Mouse (Mus musculus) neural tube, embryonic 13.5 days (tissue): Measurements from ENCODE around the gene Ptprd. TPM values are rescaled to one million over a fixed set of nuclear protein-coding genes. Genes with fewer than 3 reads are reported as not detected.

Experiments used
- ATAC-seq: fragments of 200-750 bp; cut with Nextera tagmentation; 2 replicates; pipeline ENCODE4 v1.8.0; 2017; ENCODE audit warnings: low read depth, mild to moderate bottlenecking, moderate TSS enrichment, moderate library complexity
- H3K27ac ChIP-seq: fragments of 300-500 bp; sonication (generic); replicated peaks from 2 replicates; pipeline ENCODE4 v1.5.1; 2015; ENCODE audit warnings: moderate library complexity, mild to moderate bottlenecking, inconsistent platforms
- H3K27me3 ChIP-seq: fragments of 300-500 bp; sonication (generic); 2 replicates; pipeline ENCODE4 v1.6.1; 2015; ENCODE audit warnings: mild to moderate bottlenecking, inconsistent platforms
- H3K36me3 ChIP-seq: fragments of 300-500 bp; sonication (generic); 2 replicates; pipeline ENCODE4 v1.6.1; 2015; ENCODE audit warnings: mild to moderate bottlenecking, inconsistent platforms
- H3K4me1 ChIP-seq: fragments of 300-500 bp; sonication (generic); replicated peaks from 2 replicates; pipeline ENCODE4 v1.6.1; 2015; ENCODE audit warnings: inconsistent platforms
- H3K4me2 ChIP-seq: fragments of 300-500 bp; sonication (generic); 2 replicates; pipeline ENCODE4 v1.6.1; 2015; ENCODE audit warnings: inconsistent platforms, mild to moderate bottlenecking, moderate library complexity
- H3K4me3 ChIP-seq: fragments of 300-500 bp; sonication (generic); 2 replicates; pipeline ENCODE4 v1.5.1; 2015; ENCODE audit warnings: mild to moderate bottlenecking, inconsistent platforms
- H3K9ac ChIP-seq: fragments of 300-500 bp; sonication (generic); 2 replicates; pipeline ENCODE4 v1.6.1; 2015; ENCODE audit warnings: moderate library complexity, mild to moderate bottlenecking, inconsistent platforms
- H3K9me3 ChIP-seq: fragments of 300-500 bp; sonication (generic); 2 replicates; pipeline ENCODE4 v1.6.1; 2016; ENCODE audit warnings: inconsistent platforms
- WGBS: fragments of 180-500 bp; shearing (Covaris S2); methylation state at CpG from one replicate; pipeline ENCODE4 v1.1.7; 2015; 5-methylcytosine and 5-hydroxymethylcytosine counted together
- polyA plus RNA-seq: library from polyadenylated mRNA; unstranded; fragments of >200 nt; fragmentation: Nextera tagmentation; extraction: Ambion mirVana; gene quantifications from 2 replicates; pipeline ENCODE4 v1.2.1, GENCODE M21; 2015

Ptprd gene
- polyA plus RNA-seq, 1 experiment from 2014 or later: 86.5 TPM

GRCm38 (mm10) chr4:76239063-76239462 lies 1972.7 kb downstream of the Ptprd start:
- H3K4me3 ChIP-seq: peak overlapping the region; percentile 9
- H3K27ac ChIP-seq: peak overlapping the region; percentile 87
- ATAC-seq: peak; percentile 76
- no peaks in the 10 kb centered on the region for H3K36me3 ChIP-seq
- 9% methylated on average over 5 of the region's 5 CpGs for WGBS
- H3K9ac ChIP-seq: peak overlapping the region; percentile 17
- no peaks in the 10 kb centered on the region for H3K27me3 ChIP-seq
- no peaks in the 10 kb centered on the region for H3K9me3 ChIP-seq
- H3K4me2 ChIP-seq: peak overlapping the region; percentile 43
- peaks cover 44% of the 10 kb centered on the region for H3K4me1 ChIP-seq

- H3K27ac ChIP-seq: peak overlapping the region; percentile 87
- no peaks in the 10 kb centered on the region for H3K36me3 ChIP-seq
- peak; percentile 52 for ATAC-seq
- peak overlapping the region; percentile 17 for H3K9ac ChIP-seq
- no peak overlapping the region for H3K4me3 ChIP-seq
- H3K4me1 ChIP-seq: peaks cover 41% of the 10 kb centered on the region
- H3K27me3 ChIP-seq: no peaks in the 10 kb centered on the region
- no peaks in the 10 kb centered on the region for H3K9me3 ChIP-seq
- H3K4me2 ChIP-seq: peak overlapping the region; percentile 43
- 44% methylated on average over 5 of the region's 5 CpGs for WGBS
These were observed 1973.2 kb downstream of the Ptprd start for GRCm38 (mm10) chr4:76238577-76238976.

GRCm38 (mm10) chr4:76237827-76238226 lies 1973.9 kb downstream of the Ptprd start:
- H3K27ac ChIP-seq: peak overlapping the region; percentile 87

GRCm38 (mm10) chr4:76223720-76224119 lies 1988.0 kb downstream of the Ptprd start:
- Histone ChIP-seq H3K9me3 (no peaks in the 10 kb centered on the region), H3K27ac (no peak overlapping the region; the same call in 1 of the 2 replicates), H3K27me3 (no peaks in the 10 kb centered on the region), H3K36me3 (no peaks in the 10 kb centered on the region), H3K4me1 (peaks cover 6% of the 10 kb centered on the region; the same call in 1 of the 2 replicates), H3K4me3 (no peak overlapping the region), H3K9ac (no peak overlapping the region), H3K4me2 (no peak overlapping the region)
- ATAC-seq: no peak
- WGBS: 33% methylated on average over 3 of the region's 3 CpGs

More at GRCm38 (mm10) chr4:76237827-76238226, 1973.9 kb downstream of the Ptprd start:
- no peaks in the 10 kb centered on the region for H3K27me3 ChIP-seq
- no peaks in the 10 kb centered on the region for H3K9me3 ChIP-seq
- 56% methylated on average over 1 of the region's 1 CpGs for whole genome bisulfite sequencing
- no peaks in the 10 kb centered on the region for H3K36me3 ChIP-seq
- H3K4me1 ChIP-seq: peaks cover 41% of the 10 kb centered on the region
- H3K4me2 ChIP-seq: no peak overlapping the region
- H3K9ac ChIP-seq: no peak overlapping the region
- ATAC-seq: no peak
- H3K4me3 ChIP-seq: no peak overlapping the region

- Histone ChIP-seq H3K36me3 (no peaks in the 10 kb centered on the region), H3K4me3 (no peak overlapping the region), H3K4me2 (no peak overlapping the region), H3K27me3 (no peaks in the 10 kb centered on the region), H3K27ac (no peak overlapping the region), H3K9me3 (no peaks in the 10 kb centered on the region), H3K9ac (no peak overlapping the region), H3K4me1 (peaks cover 12% of the 10 kb centered on the region)
- 52% methylated on average over 2 of the region's 2 CpGs for WGBS
- no peak for ATAC-seq
These were observed 1989.2 kb downstream of the Ptprd start for GRCm38 (mm10) chr4:76222520-76222919.

GRCm38 (mm10) chr4:76218065-76218464 lies 1993.7 kb downstream of the Ptprd start:
- no peak for ATAC-seq
- WGBS: 70% methylated on average over 1 of the region's 1 CpGs

GRCm38 (mm10) chr4:76215141-76215540 lies 1996.6 kb downstream of the Ptprd start:
- Histone ChIP-seq H3K9me3 (no peaks in the 10 kb centered on the region), H3K4me1 (peaks cover 5% of the 10 kb centered on the region), H3K4me2 (no peak overlapping the region), H3K36me3 (no peaks in the 10 kb centered on the region), H3K27me3 (no peaks in the 10 kb centered on the region), H3K4me3 (no peak overlapping the region), H3K9ac (no peak overlapping the region), H3K27ac (no peak overlapping the region)
- ATAC-seq: no peak
- WGBS: 96% methylated on average over 1 of the region's 1 CpGs

More at GRCm38 (mm10) chr4:76218065-76218464, 1993.7 kb downstream of the Ptprd start:
- Histone ChIP-seq H3K27me3 (no peaks in the 10 kb centered on the region), H3K4me1 (peaks cover 5% of the 10 kb centered on the region), H3K4me2 (no peak overlapping the region), H3K36me3 (no peaks in the 10 kb centered on the region), H3K4me3 (no peak overlapping the region), H3K9ac (no peak overlapping the region), H3K27ac (no peak overlapping the region), H3K9me3 (no peaks in the 10 kb centered on the region)

- Histone ChIP-seq H3K9me3 (no peaks in the 10 kb centered on the region), H3K27me3 (no peaks in the 10 kb centered on the region), H3K9ac (no peak overlapping the region), H3K4me1 (peaks cover 4% of the 10 kb centered on the region; the same call in 1 of the 2 replicates), H3K27ac (no peak overlapping the region), H3K36me3 (no peaks in the 10 kb centered on the region), H3K4me3 (no peak overlapping the region), H3K4me2 (no peak overlapping the region)
- WGBS: 94% methylated on average over 1 of the region's 1 CpGs
- no peak for ATAC-seq
These were observed 2012.4 kb downstream of the Ptprd start for GRCm38 (mm10) chr4:76199321-76199720.

GRCm38 (mm10) chr4:76194762-76195161 lies 2017.0 kb downstream of the Ptprd start:
- no peak overlapping the region for H3K4me2 ChIP-seq
- no peak overlapping the region for H3K9ac ChIP-seq
- no peaks in the 10 kb centered on the region for H3K27me3 ChIP-seq
- no peak overlapping the region for H3K27ac ChIP-seq
- 96% methylated on average over 3 of the region's 3 CpGs for WGBS
- H3K9me3 ChIP-seq: no peaks in the 10 kb centered on the region
- no peaks in the 10 kb centered on the region for H3K36me3 ChIP-seq
- H3K4me1 ChIP-seq: peaks cover 14% of the 10 kb centered on the region; the same call in 1 of the 2 replicates
- H3K4me3 ChIP-seq: no peak overlapping the region
- no peak for ATAC-seq

- WGBS: 83% methylated on average over 3 of the region's 3 CpGs
These were observed 2018.3 kb downstream of the Ptprd start for GRCm38 (mm10) chr4:76193496-76193895.

GRCm38 (mm10) chr4:76192031-76192430 lies 2019.7 kb downstream of the Ptprd start:
- Histone ChIP-seq H3K36me3 (no peaks in the 10 kb centered on the region), H3K4me1 (peaks cover 10% of the 10 kb centered on the region; the same call in 1 of the 2 replicates), H3K27me3 (no peaks in the 10 kb centered on the region), H3K9ac (no peak overlapping the region), H3K9me3 (no peaks in the 10 kb centered on the region), H3K4me3 (no peak overlapping the region), H3K27ac (no peak overlapping the region), H3K4me2 (no peak overlapping the region)
- no peak for ATAC-seq
- 91% methylated on average over 1 of the region's 1 CpGs for whole genome bisulfite sequencing

More at GRCm38 (mm10) chr4:76193496-76193895, 2018.3 kb downstream of the Ptprd start:
- Histone ChIP-seq H3K36me3 (no peaks in the 10 kb centered on the region), H3K9ac (no peak overlapping the region), H3K27ac (no peak overlapping the region), H3K4me2 (no peak overlapping the region), H3K4me3 (no peak overlapping the region), H3K4me1 (peaks cover 14% of the 10 kb centered on the region; the same call in 1 of the 2 replicates), H3K27me3 (no peaks in the 10 kb centered on the region), H3K9me3 (no peaks in the 10 kb centered on the region)
- ATAC-seq: no peak

GRCm38 (mm10) chr4:76190788-76191187 lies 2021.0 kb downstream of the Ptprd start:
- ATAC-seq: peak; percentile 63
- Histone ChIP-seq H3K27me3 (no peaks in the 10 kb centered on the region), H3K4me1 (peaks cover 10% of the 10 kb centered on the region; the same call in 1 of the 2 replicates), H3K36me3 (no peaks in the 10 kb centered on the region), H3K9ac (no peak overlapping the region), H3K9me3 (no peaks in the 10 kb centered on the region), H3K4me3 (no peak overlapping the region), H3K27ac (no peak overlapping the region), H3K4me2 (no peak overlapping the region)
- 9% methylated on average over 1 of the region's 1 CpGs for WGBS

- WGBS: 86% methylated on average over 3 of the region's 3 CpGs
- no peak for ATAC-seq
- Histone ChIP-seq H3K27me3 (no peaks in the 10 kb centered on the region), H3K4me1 (peaks cover 16% of the 10 kb centered on the region), H3K36me3 (no peaks in the 10 kb centered on the region), H3K9me3 (no peaks in the 10 kb centered on the region), H3K9ac (no peak overlapping the region), H3K4me3 (no peak overlapping the region), H3K4me2 (no peak overlapping the region), H3K27ac (no peak overlapping the region)
These were observed 2028.7 kb downstream of the Ptprd start for GRCm38 (mm10) chr4:76183095-76183494.
